Mouse (Mus musculus): ENCODE results near the gene Abhd6.

Abhd6 gene

GRCm38 (mm10) chr14:8002432-8003092 lies at the start of gene Abhd6:
Gene Abhd6 (plus strand): TSS chr14:8002902.
- peak; percentile 72 for DNase-seq (ENCODE audit: low read depth, low spot score)

GRCm38 (mm10) chr14:7954071-7954471 lies 48.6 kb upstream of the Abhd6 start:
- no peak for DNase-seq (ENCODE audit: low read depth, low spot score)

- DNase-seq (ENCODE audit: low read depth, low spot score): no peak
These were observed 46.3 kb upstream of the Abhd6 start for GRCm38 (mm10) chr14:7956427-7956826.

- no peak for DNase-seq (ENCODE audit: low read depth, low spot score)
These were observed 45.7 kb upstream of the Abhd6 start, which contains the start of gene Gm45521 for GRCm38 (mm10) chr14:7957049-7957448. Gene Gm45521 (plus strand): TSS chr14:7957288.

GRCm38 (mm10) chr14:7960616-7961015 lies 42.1 kb upstream of the Abhd6 start:
- DNase-seq (ENCODE audit: low read depth, low spot score): no peak

- DNase-seq (ENCODE audit: low read depth, low spot score): no peak
These were observed 41.0 kb upstream of the Abhd6 start for GRCm38 (mm10) chr14:7961714-7962113.

- DNase-seq (ENCODE audit: low read depth, low spot score): no peak
These were observed 40.1 kb upstream of the Abhd6 start for GRCm38 (mm10) chr14:7962626-7963025.

- no peak for DNase-seq (ENCODE audit: low read depth, low spot score)
These were observed 39.5 kb upstream of the Abhd6 start for GRCm38 (mm10) chr14:7963160-7963559.

GRCm38 (mm10) chr14:7964219-7964889 lies 38.3 kb upstream of the Abhd6 start:
- DNase-seq (ENCODE audit: low read depth, low spot score): peak; percentile 52

- DNase-seq (ENCODE audit: low read depth, low spot score): no peak
These were observed 30.7 kb upstream of the Abhd6 start for GRCm38 (mm10) chr14:7971889-7972493.

- no peak for DNase-seq (ENCODE audit: low read depth, low spot score)
These were observed 28.1 kb upstream of the Abhd6 start for GRCm38 (mm10) chr14:7974643-7975042.

- no peak for DNase-seq (ENCODE audit: low read depth, low spot score)
These were observed 27.5 kb upstream of the Abhd6 start for GRCm38 (mm10) chr14:7975177-7975576.

- no peak for DNase-seq (ENCODE audit: low read depth, low spot score)
These were observed 25.2 kb upstream of the Abhd6 start for GRCm38 (mm10) chr14:7977471-7977870.

GRCm38 (mm10) chr14:7978183-7978582 lies 24.5 kb upstream of the Abhd6 start:
- no peak for DNase-seq (ENCODE audit: low read depth, low spot score)

GRCm38 (mm10) chr14:7981226-7981625 lies 21.5 kb upstream of the Abhd6 start:
- DNase-seq (ENCODE audit: low read depth, low spot score): no peak

GRCm38 (mm10) chr14:7986913-7987312 lies 15.8 kb upstream of the Abhd6 start:
- no peak for DNase-seq (ENCODE audit: low read depth, low spot score)

- no peak for DNase-seq (ENCODE audit: low read depth, low spot score)
These were observed 13.3 kb upstream of the Abhd6 start for GRCm38 (mm10) chr14:7989371-7989770.

- no peak for DNase-seq (ENCODE audit: low read depth, low spot score)
These were observed 12.7 kb upstream of the Abhd6 start for GRCm38 (mm10) chr14:7989961-7990360.

GRCm38 (mm10) chr14:7991108-7991776 lies 11.5 kb upstream of the Abhd6 start:
- no peak for DNase-seq (ENCODE audit: low read depth, low spot score)

GRCm38 (mm10) chr14:7992158-7992557 lies 10.5 kb upstream of the Abhd6 start:
- DNase-seq (ENCODE audit: low read depth, low spot score): no peak

GRCm38 (mm10) chr14:7994271-7994767 lies 8.4 kb upstream of the Abhd6 start, which contains the start of gene Dnase1l3:
Gene Dnase1l3 (minus strand): TSS chr14:7994573.
- no peak for DNase-seq (ENCODE audit: low read depth, low spot score)

- peak; percentile 42 for DNase-seq (ENCODE audit: low read depth, low spot score)
These were observed 5.4 kb upstream of the Abhd6 start for GRCm38 (mm10) chr14:7997255-7997696.

Measured in brain, embryonic 18.5 days (tissue).